Mouse (Mus musculus): ENCODE measurements around the gene Nr4a1. TPM values are rescaled to one million over a fixed set of nuclear protein-coding genes. Genes with fewer than 3 reads are reported as not detected.

The Nr4a1 gene
- polyA plus RNA-seq (2015; fragmentation: Nextera tagmentation; extraction: Ambion mirVana) = 10.8 and 11.5 TPM in 2 replicates

- WGBS = under 1% methylated on average over 76 of the region's 82 CpGs
- peaks cover 4% of the 10 kb centered on the region for H3K4me1 ChIP-seq (replicated peaks; ENCODE audit: control insufficient read depth, insufficient read depth, low read length)
- H3K9me3 ChIP-seq (ENCODE audit: control insufficient read depth, low read length) = no peaks in the 10 kb centered on the region
- no peaks in the 10 kb centered on the region for H3K36me3 ChIP-seq (ENCODE audit: control insufficient read depth, insufficient read depth, low read length)
- peak; percentile 85 for ATAC-seq (ENCODE audit: low read depth)
- H3K4me3 ChIP-seq (ENCODE audit: low read length) = peak within 1 kb of the TSS; percentile 68
- H3K27ac ChIP-seq (ENCODE audit: low read length) = peak within 1 kb of the TSS; percentile 50; the same call in 1 of the 2 replicates
- H3K27me3 ChIP-seq (ENCODE audit: control insufficient read depth, insufficient read depth, low read depth, low read length) = no peaks in the 10 kb centered on the region
- peak within 1 kb of the TSS; percentile 90 for H3K9ac ChIP-seq (ENCODE audit: low read length)
- peak within 1 kb of the TSS; percentile 94 for H3K4me2 ChIP-seq (ENCODE audit: low read depth, low read length)
Measured at GRCm38 (mm10) chr15:101253886-101254795, at the start of gene Nr4a1. Gene Nr4a1 (plus strand): TSS chr15:101254269.

- no peak overlapping the region for H3K4me3 ChIP-seq (ENCODE audit: low read length)
- H3K4me1 ChIP-seq (replicated peaks; ENCODE audit: control insufficient read depth, insufficient read depth, low read length) = no peaks in the 10 kb centered on the region
- no peak overlapping the region for H3K4me2 ChIP-seq (ENCODE audit: low read depth, low read length)
- H3K36me3 ChIP-seq (ENCODE audit: control insufficient read depth, insufficient read depth, low read length) = peaks cover 56% of the 10 kb centered on the region
- no peaks in the 10 kb centered on the region for H3K27me3 ChIP-seq (ENCODE audit: control insufficient read depth, insufficient read depth, low read depth, low read length)
- no peak for ATAC-seq (ENCODE audit: low read depth)
- H3K9me3 ChIP-seq (ENCODE audit: control insufficient read depth, low read length) = no peaks in the 10 kb centered on the region
- H3K27ac ChIP-seq (ENCODE audit: low read length) = no peak overlapping the region
- no peak overlapping the region for H3K9ac ChIP-seq (ENCODE audit: low read length)
- whole genome bisulfite sequencing = 83% methylated on average over 7 of the region's 7 CpGs
Measured at GRCm38 (mm10) chr15:101204781-101205180, 49.3 kb upstream of the Nr4a1 start.

GRCm38 (mm10) chr15:101210228-101210627 is 43.8 kb upstream of the Nr4a1 start:
- Histone ChIP-seq H3K4me2 (ENCODE audit: low read depth, low read length) (no peak overlapping the region), H3K27ac (ENCODE audit: low read length) (no peak overlapping the region), H3K27me3 (ENCODE audit: control insufficient read depth, insufficient read depth, low read depth, low read length) (no peaks in the 10 kb centered on the region), H3K4me3 (ENCODE audit: low read length) (no peak overlapping the region), H3K9me3 (ENCODE audit: control insufficient read depth, low read length) (no peaks in the 10 kb centered on the region), H3K9ac (ENCODE audit: low read length) (no peak overlapping the region), H3K36me3 (ENCODE audit: control insufficient read depth, insufficient read depth, low read length) (peaks cover 25% of the 10 kb centered on the region), H3K4me1 (replicated peaks; ENCODE audit: control insufficient read depth, insufficient read depth, low read length) (no peaks in the 10 kb centered on the region)
- 67% methylated on average over 6 of the region's 6 CpGs for WGBS
- ATAC-seq (ENCODE audit: low read depth) = peak; percentile 30; the same call in 1 of the 2 replicates

DNA sequence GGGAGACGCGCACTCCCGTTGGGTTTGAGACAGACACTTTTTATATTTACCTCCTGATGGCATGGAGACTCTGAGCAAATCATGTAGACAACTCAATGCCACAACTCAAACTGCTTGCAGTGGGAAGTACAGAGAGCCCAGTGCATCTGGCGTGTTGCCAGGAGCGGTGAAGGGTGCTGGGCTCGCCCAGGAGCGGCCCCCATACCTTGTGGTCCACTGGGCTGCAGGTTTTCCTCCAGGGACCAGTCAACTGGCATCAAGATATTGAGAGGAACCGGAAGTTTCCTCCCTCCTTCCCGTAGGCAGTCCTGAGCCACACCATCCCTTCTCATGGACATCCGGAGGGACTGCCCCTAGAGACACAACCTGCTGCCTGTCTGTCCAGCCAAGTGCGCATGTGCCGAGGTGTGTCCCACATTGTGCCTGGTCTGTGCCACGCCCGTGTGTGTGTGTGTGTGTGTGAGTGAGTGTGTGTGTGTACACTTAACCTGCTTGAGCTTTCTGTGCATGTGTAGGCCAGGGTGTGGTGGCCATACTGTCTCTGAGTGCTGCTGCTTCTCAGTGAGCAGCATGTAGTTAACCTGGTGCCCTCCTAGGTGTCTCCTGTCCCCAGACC is 43.0 kb upstream of the Nr4a1 start:
- H3K36me3 ChIP-seq (ENCODE audit: control insufficient read depth, insufficient read depth, low read length) = peaks cover 25% of the 10 kb centered on the region
- ATAC-seq (ENCODE audit: low read depth) = no peak
- H3K9me3 ChIP-seq (ENCODE audit: control insufficient read depth, low read length) = no peaks in the 10 kb centered on the region
- no peak overlapping the region for H3K9ac ChIP-seq (ENCODE audit: low read length)
- H3K4me2 ChIP-seq (ENCODE audit: low read depth, low read length) = no peak overlapping the region
- no peaks in the 10 kb centered on the region for H3K27me3 ChIP-seq (ENCODE audit: control insufficient read depth, insufficient read depth, low read depth, low read length)
- 84% methylated on average over 14 of the region's 14 CpGs for WGBS
- H3K4me1 ChIP-seq (replicated peaks; ENCODE audit: control insufficient read depth, insufficient read depth, low read length) = no peaks in the 10 kb centered on the region
- no peak overlapping the region for H3K4me3 ChIP-seq (ENCODE audit: low read length)
- no peak overlapping the region for H3K27ac ChIP-seq (ENCODE audit: low read length)

DNA sequence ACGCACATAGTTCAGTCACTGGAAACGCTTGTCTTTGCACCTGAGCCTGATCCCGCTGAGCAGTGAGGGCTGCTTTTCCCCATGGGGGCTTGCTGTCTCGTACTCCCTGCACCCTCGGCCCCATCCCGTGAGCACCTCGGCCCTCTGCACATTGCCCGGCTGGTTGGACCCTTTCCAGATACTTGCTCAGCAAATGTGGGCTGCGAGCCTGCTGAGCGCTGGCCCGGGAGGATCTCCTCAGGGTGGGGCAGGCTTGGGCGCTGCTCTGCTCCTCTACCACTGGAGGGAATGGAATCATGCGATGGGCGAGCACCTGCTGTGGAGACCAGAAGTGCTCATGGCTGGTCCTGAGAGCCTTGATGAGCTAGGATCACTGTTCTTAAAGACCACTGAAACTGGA is 41.6 kb upstream of the Nr4a1 start:
- whole genome bisulfite sequencing = 65% methylated on average over 14 of the region's 14 CpGs
- Histone ChIP-seq H3K36me3 (ENCODE audit: control insufficient read depth, insufficient read depth, low read length) (peaks cover 17% of the 10 kb centered on the region), H3K9ac (ENCODE audit: low read length) (no peak overlapping the region), H3K4me1 (replicated peaks; ENCODE audit: control insufficient read depth, insufficient read depth, low read length) (no peaks in the 10 kb centered on the region), H3K27me3 (ENCODE audit: control insufficient read depth, insufficient read depth, low read depth, low read length) (no peaks in the 10 kb centered on the region), H3K27ac (ENCODE audit: low read length) (no peak overlapping the region), H3K4me2 (ENCODE audit: low read depth, low read length) (no peak overlapping the region), H3K4me3 (ENCODE audit: low read length) (no peak overlapping the region), H3K9me3 (ENCODE audit: control insufficient read depth, low read length) (no peaks in the 10 kb centered on the region)
- ATAC-seq (ENCODE audit: low read depth) = no peak

DNA sequence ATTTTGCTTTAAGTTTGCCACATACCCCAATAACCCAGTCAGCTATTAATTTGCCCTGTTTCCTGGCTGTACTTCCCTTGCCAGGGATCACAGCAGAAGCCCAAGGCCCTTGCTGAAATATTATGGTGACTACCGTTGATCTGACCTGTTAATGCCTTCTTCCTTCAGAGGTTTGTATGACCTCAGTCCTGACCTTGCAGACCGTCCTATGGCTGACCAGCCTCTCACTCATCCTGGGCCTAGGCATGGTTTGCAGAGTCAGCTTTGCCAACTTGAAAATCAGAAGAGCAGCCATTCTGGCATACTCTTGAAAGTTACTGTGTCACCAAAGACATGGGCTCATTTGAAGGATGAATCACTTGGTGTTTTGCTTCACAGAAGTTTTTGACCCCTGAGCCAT is 38.9 kb upstream of the Nr4a1 start:
- Histone ChIP-seq H3K27ac (ENCODE audit: low read length) (no peak overlapping the region), H3K9ac (ENCODE audit: low read length) (no peak overlapping the region), H3K4me3 (ENCODE audit: low read length) (no peak overlapping the region), H3K27me3 (ENCODE audit: control insufficient read depth, insufficient read depth, low read depth, low read length) (no peaks in the 10 kb centered on the region), H3K36me3 (ENCODE audit: control insufficient read depth, insufficient read depth, low read length) (peaks cover 11% of the 10 kb centered on the region), H3K4me2 (ENCODE audit: low read depth, low read length) (no peak overlapping the region), H3K9me3 (ENCODE audit: control insufficient read depth, low read length) (no peaks in the 10 kb centered on the region), H3K4me1 (replicated peaks; ENCODE audit: control insufficient read depth, insufficient read depth, low read length) (no peaks in the 10 kb centered on the region)
- no peak for ATAC-seq (ENCODE audit: low read depth)
- 49% methylated on average over 2 of the region's 2 CpGs for WGBS

DNA sequence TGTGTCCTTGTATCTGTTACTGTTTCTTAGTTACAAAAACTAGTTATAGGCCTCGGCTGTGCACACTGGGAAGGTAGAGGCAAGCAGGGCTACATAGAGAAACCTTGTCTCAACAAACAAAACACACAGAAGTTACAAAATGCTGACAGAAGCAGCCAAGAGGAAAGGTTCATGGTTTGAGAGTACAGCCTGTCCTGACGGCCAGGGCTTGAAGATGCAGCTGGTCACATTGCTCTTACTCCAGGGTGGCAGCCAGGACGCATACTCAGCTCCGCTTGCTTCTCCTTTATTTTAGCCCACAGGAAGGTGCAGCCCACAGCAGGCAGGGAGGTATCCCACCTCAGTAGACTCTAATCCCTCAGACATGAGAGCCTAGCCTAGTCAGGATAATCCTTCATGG is 38.0 kb upstream of the Nr4a1 start:
- Histone ChIP-seq H3K9me3 (ENCODE audit: control insufficient read depth, low read length) (no peaks in the 10 kb centered on the region), H3K27ac (ENCODE audit: low read length) (no peak overlapping the region), H3K4me3 (ENCODE audit: low read length) (no peak overlapping the region), H3K27me3 (ENCODE audit: control insufficient read depth, insufficient read depth, low read depth, low read length) (no peaks in the 10 kb centered on the region), H3K36me3 (ENCODE audit: control insufficient read depth, insufficient read depth, low read length) (peaks cover 4% of the 10 kb centered on the region; the same call in 1 of the 2 replicates), H3K4me2 (ENCODE audit: low read depth, low read length) (no peak overlapping the region), H3K9ac (ENCODE audit: low read length) (no peak overlapping the region), H3K4me1 (replicated peaks; ENCODE audit: control insufficient read depth, insufficient read depth, low read length) (peaks cover under 1% of the 10 kb centered on the region)
- ATAC-seq (ENCODE audit: low read depth) = no peak
- WGBS = 82% methylated on average over 4 of the region's 4 CpGs

DNA sequence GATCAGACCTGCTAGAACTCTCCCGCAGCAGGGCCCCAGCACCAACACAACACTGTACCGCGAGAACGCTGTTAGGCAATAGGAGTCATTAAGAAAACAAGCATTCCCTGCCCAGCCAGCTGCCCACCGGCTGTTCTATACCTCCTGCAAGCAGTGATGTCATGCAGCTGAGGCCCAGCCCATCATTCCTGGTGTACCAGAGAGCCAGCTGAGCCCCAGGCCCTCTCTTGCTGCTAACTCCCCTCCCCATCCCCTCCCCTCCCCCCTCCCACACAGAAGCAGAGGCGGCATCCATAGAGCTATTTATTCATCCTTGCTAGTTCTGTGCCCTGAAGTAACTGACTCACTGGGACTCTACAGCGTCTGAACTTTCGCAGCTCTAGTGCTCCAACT is 33.2 kb upstream of the Nr4a1 start:
- no peaks in the 10 kb centered on the region for H3K36me3 ChIP-seq (ENCODE audit: control insufficient read depth, insufficient read depth, low read length)
- ATAC-seq (ENCODE audit: low read depth) = no peak
- H3K27ac ChIP-seq (ENCODE audit: low read length) = 0 out of 2 replicates have a peak overlapping the region, but pooled peaks have one; percentile 6
- no peak overlapping the region for H3K9ac ChIP-seq (ENCODE audit: low read length)
- WGBS = 9% methylated on average over 8 of the region's 8 CpGs
- H3K9me3 ChIP-seq (ENCODE audit: control insufficient read depth, low read length) = no peaks in the 10 kb centered on the region
- peaks cover 27% of the 10 kb centered on the region for H3K4me1 ChIP-seq (replicated peaks; ENCODE audit: control insufficient read depth, insufficient read depth, low read length)
- H3K27me3 ChIP-seq (ENCODE audit: control insufficient read depth, insufficient read depth, low read depth, low read length) = no peaks in the 10 kb centered on the region
- no peak overlapping the region for H3K4me2 ChIP-seq (ENCODE audit: low read depth, low read length)
- no peak overlapping the region for H3K4me3 ChIP-seq (ENCODE audit: low read length)

DNA sequence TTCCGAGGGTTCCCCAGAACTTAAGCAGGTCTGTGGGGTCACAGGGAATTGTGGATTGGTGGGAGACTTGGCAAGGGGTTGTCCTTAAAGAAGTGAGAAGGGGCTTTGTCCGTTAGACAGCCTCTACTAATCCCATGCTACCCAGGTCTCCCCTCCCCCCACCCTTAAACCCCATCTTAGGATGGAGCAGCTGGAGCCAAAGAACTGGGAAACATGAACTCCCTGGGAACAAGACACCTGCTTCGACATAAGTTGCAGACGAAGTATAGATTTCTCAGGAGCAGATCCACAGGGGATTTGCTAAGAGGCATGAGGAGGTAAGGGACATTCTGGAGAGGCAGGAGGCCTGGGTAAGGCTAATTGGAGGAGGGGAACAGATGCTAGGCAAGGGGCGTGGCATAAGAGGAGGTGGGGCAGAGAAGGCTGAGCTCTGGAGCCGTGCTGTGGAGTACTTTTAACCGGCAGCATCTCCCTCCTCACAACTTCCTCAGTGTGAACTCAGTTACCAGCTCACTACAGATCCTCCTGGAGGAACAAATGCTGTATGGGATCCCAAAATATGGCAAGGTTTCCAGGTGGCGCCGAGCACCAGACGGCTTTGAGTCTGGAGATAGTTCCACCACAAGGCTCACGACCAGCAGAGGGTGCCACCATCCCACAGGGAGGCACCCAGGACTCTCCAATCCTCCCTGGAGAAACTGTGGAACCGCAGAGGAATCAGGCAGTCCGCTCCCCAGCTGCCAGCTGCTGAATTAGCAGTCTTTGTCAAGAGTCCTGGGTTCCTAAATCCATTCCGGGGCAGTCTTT is 32.6 kb upstream of the Nr4a1 start:
- Histone ChIP-seq H3K27ac (ENCODE audit: low read length) (peak overlapping the region; percentile 69), H3K4me2 (ENCODE audit: low read depth, low read length) (peak overlapping the region; percentile 62), H3K4me1 (replicated peaks; ENCODE audit: control insufficient read depth, insufficient read depth, low read length) (peaks cover 29% of the 10 kb centered on the region), H3K9ac (ENCODE audit: low read length) (peak overlapping the region; percentile 57), H3K9me3 (ENCODE audit: control insufficient read depth, low read length) (no peaks in the 10 kb centered on the region), H3K36me3 (ENCODE audit: control insufficient read depth, insufficient read depth, low read length) (no peaks in the 10 kb centered on the region), H3K4me3 (ENCODE audit: low read length) (peak overlapping the region; percentile 43), H3K27me3 (ENCODE audit: control insufficient read depth, insufficient read depth, low read depth, low read length) (no peaks in the 10 kb centered on the region)
- WGBS = 2% methylated on average over 14 of the region's 14 CpGs
- ATAC-seq (ENCODE audit: low read depth) = peak; percentile 56

All from lung, embryonic 16.5 days (tissue).